Mouse (Mus musculus) small intestine, adult 2 months (tissue): Measurements from ENCODE around the gene Fyttd1.

ENCODE experiments used
- CTCF ChIP-seq: fragments of 200-500 bp; IDR thresholded peaks from 2 replicates; pipeline ENCODE4 v1.5.1; 2012; ENCODE audit warnings: low read depth, mild to moderate bottlenecking, control low read depth, inconsistent platforms, low read length, moderate library complexity, mixed read lengths; ENCODE audit not compliant: insufficient replicate concordance, insufficient read length; ENCODE audit errors: extremely low read depth
- POLR2A ChIP-seq: fragments of 200-500 bp; IDR thresholded peaks from 2 replicates; pipeline ENCODE4 v1.6.1; 2012; ENCODE audit warnings: low read depth, mild to moderate bottlenecking, control low read depth, inconsistent platforms, low read length, moderate library complexity

DNA sequence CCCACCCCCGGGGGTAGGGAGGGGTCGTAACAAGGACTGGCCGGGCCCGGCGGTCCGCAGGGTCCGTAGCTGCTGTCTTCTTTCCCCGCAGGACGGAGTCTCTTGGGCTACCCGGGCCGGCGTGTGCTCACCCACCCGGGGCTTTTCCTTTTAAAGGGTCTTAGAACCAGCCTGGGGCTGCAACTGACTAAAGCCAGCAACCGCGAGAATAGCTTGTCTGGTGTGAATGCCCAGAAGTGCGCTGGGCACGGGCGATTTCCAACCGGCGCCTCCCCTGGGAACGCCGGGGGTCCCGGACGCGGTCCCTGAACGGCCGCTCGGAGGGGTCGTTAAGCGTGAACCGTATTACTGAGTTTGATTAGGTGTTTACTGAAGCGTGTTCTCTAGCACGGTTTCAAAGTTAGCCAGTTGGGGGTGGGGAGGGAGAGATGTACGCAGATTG is 878 bp downstream of the Fyttd1 start:
- TF ChIP-seq CTCF (no peak), POLR2A (no peak)
